Mouse (Mus musculus): ENCODE results near the gene Itpr1. TPM values are rescaled to one million over a fixed set of nuclear protein-coding genes. Genes with fewer than 3 reads are reported as not detected.
A peak's percentile ranks its signal among the peaks of the same experiment; 100 is the strongest.

Itpr1 gene
- polyA plus RNA-seq, 1 experiment: 68.2 TPM

DNA sequence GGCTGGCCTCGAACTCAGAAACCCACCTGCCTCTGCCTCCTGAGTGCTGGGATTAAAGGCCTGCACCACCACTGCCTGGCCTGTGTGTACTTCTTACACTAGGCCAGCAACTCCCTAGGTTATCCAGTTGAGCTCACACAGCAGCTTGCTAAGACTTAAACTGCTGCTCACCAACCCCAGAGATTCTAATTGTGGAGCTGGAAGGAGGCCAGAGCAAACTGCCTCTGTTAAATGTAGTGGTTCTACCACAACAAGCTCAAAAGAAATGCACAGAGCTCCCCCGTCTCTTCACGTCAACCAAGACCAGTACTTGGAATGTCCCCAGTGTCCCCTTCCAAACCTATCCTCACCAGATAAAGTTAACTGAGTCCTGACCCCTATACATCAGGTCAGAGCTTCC lies 38.7 kb upstream of the Itpr1 start:
- Histone ChIP-seq H3K36me3 (ENCODE audit: control insufficient read depth, insufficient read depth, low read length) (peaks cover 4% of the 10 kb centered on the region), H3K27me3 (replicated peaks; ENCODE audit: control insufficient read depth, insufficient read depth, low read length) (no peaks in the 10 kb centered on the region), H3K4me1 (ENCODE audit: control insufficient read depth, insufficient read depth, low read length) (no peaks in the 10 kb centered on the region), H3K4me3 (ENCODE audit: insufficient read depth, low read depth, low read length) (no peak overlapping the region), H3K27ac (ENCODE audit: insufficient read depth, low read depth, low read length) (no peak overlapping the region)
- TF ChIP-seq POLR2A (IDR thresholded peaks at IDR 0.05; ENCODE audit: low read depth, low read length) (no peak), CTCF (conservative IDR thresholded peaks at IDR 0.05; ENCODE audit: insufficient read depth, insufficient read length, low read depth, low read length) (no peak)
- WGBS: 97% methylated on average over 3 of the region's 3 CpGs
- DNase-seq: no peak

DNA sequence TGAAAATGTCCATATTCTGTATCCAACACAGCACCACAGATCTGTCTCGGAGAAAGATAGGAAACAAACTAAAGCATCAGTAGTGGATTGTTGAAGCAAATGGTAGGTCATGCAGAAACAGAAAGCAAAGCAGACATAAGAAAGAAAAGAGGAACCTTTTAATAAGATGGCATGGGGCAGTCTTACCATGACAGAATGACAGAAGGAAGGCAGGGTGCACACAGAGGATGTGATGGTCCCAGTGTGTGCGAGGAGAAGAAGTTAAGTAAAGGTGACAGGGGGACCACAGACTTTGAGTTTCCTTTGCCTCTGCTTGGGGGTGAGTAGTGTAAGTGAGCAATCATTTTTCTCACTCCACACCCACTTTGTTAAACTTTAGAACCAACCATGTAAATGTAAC lies 33.8 kb upstream of the Itpr1 start:
- no peak for DNase-seq
- WGBS: 92% methylated on average over 2 of the region's 2 CpGs
- Histone ChIP-seq H3K4me1 (ENCODE audit: control insufficient read depth, insufficient read depth, low read length) (no peaks in the 10 kb centered on the region), H3K27me3 (replicated peaks; ENCODE audit: control insufficient read depth, insufficient read depth, low read length) (no peaks in the 10 kb centered on the region), H3K27ac (ENCODE audit: insufficient read depth, low read depth, low read length) (no peak overlapping the region), H3K36me3 (ENCODE audit: control insufficient read depth, insufficient read depth, low read length) (no peaks in the 10 kb centered on the region), H3K4me3 (ENCODE audit: insufficient read depth, low read depth, low read length) (no peak overlapping the region)
- TF ChIP-seq POLR2A (IDR thresholded peaks at IDR 0.05; ENCODE audit: low read depth, low read length) (no peak), CTCF (conservative IDR thresholded peaks at IDR 0.05; ENCODE audit: insufficient read depth, insufficient read length, low read depth, low read length) (no peak)

DNA sequence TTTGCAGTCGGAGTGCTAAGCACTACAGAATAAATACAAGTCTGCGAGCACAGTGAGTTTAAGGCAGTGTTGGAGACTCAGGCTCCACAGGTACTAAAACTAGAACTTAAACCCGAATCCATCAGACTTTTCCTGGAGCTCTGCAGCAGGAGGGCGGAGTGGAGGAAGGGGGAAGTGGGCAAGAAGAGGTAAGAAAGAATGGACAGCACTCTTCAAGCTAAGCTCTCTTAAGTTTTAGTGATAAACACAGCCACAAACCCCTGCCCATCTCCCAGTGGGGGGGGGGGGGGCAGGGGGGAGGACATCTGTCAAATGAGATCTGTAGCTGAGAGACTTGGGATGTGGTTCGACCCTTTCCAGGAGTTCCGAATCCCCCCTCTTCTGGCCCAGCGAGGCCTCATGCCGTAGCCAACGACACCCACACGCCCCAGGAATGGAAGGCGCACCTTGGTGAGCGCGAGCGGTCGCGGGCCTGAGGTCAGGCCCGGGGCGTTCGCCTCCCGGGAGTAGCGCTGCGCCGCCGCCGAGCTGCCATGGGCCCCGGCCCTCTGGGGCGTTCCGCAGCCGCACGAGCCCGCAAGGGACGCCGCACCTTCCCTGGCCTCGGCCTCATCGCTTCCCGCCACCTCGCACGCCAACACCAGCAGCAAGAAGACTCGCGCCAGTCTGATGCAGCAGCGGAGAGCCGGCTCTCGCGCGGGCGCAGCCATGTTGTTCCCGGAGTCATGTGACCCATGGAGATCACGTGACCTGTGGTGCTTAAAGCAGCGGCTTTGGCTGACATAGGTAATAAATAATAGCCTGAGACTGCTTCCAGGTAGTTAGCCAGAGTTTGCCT lies 27.8 kb upstream of the Itpr1 start, which contains the start of gene Sumf1:
Gene Sumf1 (minus strand): TSS at position 736 of the 838 bp plus-strand sequence.
- TF ChIP-seq CTCF (conservative IDR thresholded peaks at IDR 0.05; ENCODE audit: insufficient read depth, insufficient read length, low read depth, low read length) (no peak), POLR2A (IDR thresholded peaks at IDR 0.05; ENCODE audit: low read depth, low read length) (peak; percentile 7)
- H3K4me3 ChIP-seq (ENCODE audit: insufficient read depth, low read depth, low read length): peak within 1 kb of the TSS; percentile 68
- H3K4me1 ChIP-seq (ENCODE audit: control insufficient read depth, insufficient read depth, low read length): peaks cover 2% of the 10 kb centered on the region; the same call in 1 of the 2 replicates
- peak within 1 kb of the TSS; percentile 65; the same call in 1 of the 2 replicates for H3K27ac ChIP-seq (ENCODE audit: insufficient read depth, low read depth, low read length)
- WGBS: 4% methylated on average over 49 of the region's 49 CpGs
- peak; percentile 96 for DNase-seq
- no peaks in the 10 kb centered on the region for H3K36me3 ChIP-seq (ENCODE audit: control insufficient read depth, insufficient read depth, low read length)
- H3K27me3 ChIP-seq (replicated peaks; ENCODE audit: control insufficient read depth, insufficient read depth, low read length): no peaks in the 10 kb centered on the region

DNA sequence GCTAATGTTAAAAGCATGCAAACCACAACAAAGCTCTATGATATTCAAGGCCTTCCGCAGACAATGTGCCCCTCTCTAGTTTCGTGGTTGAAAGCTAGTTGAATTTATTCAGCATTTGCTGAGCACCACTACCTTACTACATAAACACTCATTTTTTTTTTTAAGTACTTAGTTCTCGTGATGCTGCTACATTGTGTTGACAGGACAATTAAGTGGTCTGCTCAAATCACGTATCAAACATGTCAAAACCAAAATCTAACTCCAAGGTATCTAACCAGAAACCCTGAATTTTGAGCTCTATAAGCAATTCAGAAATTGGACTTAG lies 27.2 kb upstream of the Itpr1 start:
- Histone ChIP-seq H3K27me3 (replicated peaks; ENCODE audit: control insufficient read depth, insufficient read depth, low read length) (no peaks in the 10 kb centered on the region), H3K36me3 (ENCODE audit: control insufficient read depth, insufficient read depth, low read length) (no peaks in the 10 kb centered on the region), H3K4me1 (ENCODE audit: control insufficient read depth, insufficient read depth, low read length) (peaks cover 2% of the 10 kb centered on the region; the same call in 1 of the 2 replicates), H3K4me3 (ENCODE audit: insufficient read depth, low read depth, low read length) (peak overlapping the region; percentile 68), H3K27ac (ENCODE audit: insufficient read depth, low read depth, low read length) (peak overlapping the region; percentile 65; the same call in 1 of the 2 replicates)
- 3% methylated on average over 4 of the region's 4 CpGs for WGBS
- DNase-seq: no peak
- TF ChIP-seq POLR2A (IDR thresholded peaks at IDR 0.05; ENCODE audit: low read depth, low read length): no peak
- TF ChIP-seq CTCF (conservative IDR thresholded peaks at IDR 0.05; ENCODE audit: insufficient read depth, insufficient read length, low read depth, low read length): no peak

DNA sequence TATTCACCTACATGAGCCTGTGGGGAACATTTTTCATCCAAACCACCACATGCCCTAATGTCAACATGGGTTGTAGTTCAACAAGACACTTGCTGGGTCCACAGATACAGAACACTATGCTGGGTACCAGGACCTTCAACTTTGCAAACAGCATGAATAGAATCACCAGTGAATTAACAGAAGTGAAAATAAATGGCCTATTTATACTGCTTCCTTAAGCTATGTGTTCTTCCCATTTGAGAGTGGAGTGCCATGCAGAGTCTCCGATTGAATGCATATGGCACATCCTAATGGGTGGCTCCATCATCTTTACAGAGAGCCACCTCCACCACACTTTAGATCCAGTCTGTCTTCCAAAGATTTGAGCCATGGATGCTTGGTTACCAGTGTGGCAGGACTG lies 22.2 kb upstream of the Itpr1 start:
- no peaks in the 10 kb centered on the region for H3K36me3 ChIP-seq (ENCODE audit: control insufficient read depth, insufficient read depth, low read length)
- no peak overlapping the region for H3K4me3 ChIP-seq (ENCODE audit: insufficient read depth, low read depth, low read length)
- H3K27ac ChIP-seq (ENCODE audit: insufficient read depth, low read depth, low read length): no peak overlapping the region
- DNase-seq: no peak
- H3K27me3 ChIP-seq (replicated peaks; ENCODE audit: control insufficient read depth, insufficient read depth, low read length): no peaks in the 10 kb centered on the region
- WGBS: 93% methylated on average over 1 of the region's 1 CpGs
- TF ChIP-seq POLR2A (IDR thresholded peaks at IDR 0.05; ENCODE audit: low read depth, low read length) (no peak), CTCF (conservative IDR thresholded peaks at IDR 0.05; ENCODE audit: insufficient read depth, insufficient read length, low read depth, low read length) (no peak)
- H3K4me1 ChIP-seq (ENCODE audit: control insufficient read depth, insufficient read depth, low read length): no peaks in the 10 kb centered on the region

DNA sequence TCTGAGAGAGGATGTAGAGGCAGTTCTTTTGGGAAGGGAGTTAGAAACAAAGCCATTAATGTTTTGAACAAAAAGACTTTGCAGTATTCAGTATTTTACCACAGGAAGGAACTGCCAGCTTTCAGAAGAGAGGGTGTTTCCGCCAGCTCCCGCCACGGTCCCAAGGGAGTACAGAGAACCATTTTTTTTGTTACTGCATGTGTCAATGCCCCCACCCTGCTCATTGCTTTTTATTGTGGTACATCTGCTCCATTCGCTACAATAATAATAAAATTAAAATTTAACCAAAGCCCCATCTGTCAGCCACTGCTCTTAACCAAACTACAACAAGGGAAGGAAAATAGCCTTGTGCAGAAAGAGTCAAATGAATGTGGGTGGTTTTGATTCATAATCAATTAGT lies 20.3 kb upstream of the Itpr1 start:
- no peaks in the 10 kb centered on the region for H3K27me3 ChIP-seq (replicated peaks; ENCODE audit: control insufficient read depth, insufficient read depth, low read length)
- H3K4me3 ChIP-seq (ENCODE audit: insufficient read depth, low read depth, low read length): no peak overlapping the region
- peak; percentile 35 for DNase-seq
- no peaks in the 10 kb centered on the region for H3K36me3 ChIP-seq (ENCODE audit: control insufficient read depth, insufficient read depth, low read length)
- 58% methylated on average over 4 of the region's 4 CpGs for WGBS
- H3K4me1 ChIP-seq (ENCODE audit: control insufficient read depth, insufficient read depth, low read length): no peaks in the 10 kb centered on the region
- TF ChIP-seq POLR2A (IDR thresholded peaks at IDR 0.05; ENCODE audit: low read depth, low read length) (no peak), CTCF (conservative IDR thresholded peaks at IDR 0.05; ENCODE audit: insufficient read depth, insufficient read length, low read depth, low read length) (no peak)
- H3K27ac ChIP-seq (ENCODE audit: insufficient read depth, low read depth, low read length): no peak overlapping the region

DNA sequence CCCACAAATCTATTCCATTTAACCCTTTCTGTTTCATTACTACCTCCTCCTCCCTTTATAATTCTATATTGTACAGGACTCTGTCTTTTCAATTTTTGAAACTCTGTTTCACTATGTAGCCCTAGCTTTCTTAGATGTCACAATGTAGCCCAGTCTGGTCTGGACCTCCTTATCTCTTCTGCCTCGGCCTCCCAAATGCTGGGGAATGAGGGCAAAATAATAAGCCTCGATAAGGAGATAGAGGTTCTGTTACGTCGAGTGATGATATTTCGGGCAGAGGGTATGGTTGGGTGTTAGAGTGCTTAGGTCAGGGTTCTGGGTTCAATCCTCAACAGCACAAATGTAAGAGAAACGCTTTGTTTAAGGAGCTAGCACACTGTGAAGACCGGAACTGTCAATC lies 16.2 kb upstream of the Itpr1 start:
- no peak overlapping the region for H3K27ac ChIP-seq (ENCODE audit: insufficient read depth, low read depth, low read length)
- H3K27me3 ChIP-seq (replicated peaks; ENCODE audit: control insufficient read depth, insufficient read depth, low read length): no peaks in the 10 kb centered on the region

More for the DNA sequence above, 16.2 kb upstream of the Itpr1 start:
- Histone ChIP-seq H3K36me3 (ENCODE audit: control insufficient read depth, insufficient read depth, low read length) (no peaks in the 10 kb centered on the region), H3K4me1 (ENCODE audit: control insufficient read depth, insufficient read depth, low read length) (peaks cover 8% of the 10 kb centered on the region; the same call in 1 of the 2 replicates), H3K4me3 (ENCODE audit: insufficient read depth, low read depth, low read length) (no peak overlapping the region)
- no peak for DNase-seq
- WGBS: 79% methylated on average over 7 of the region's 7 CpGs
- TF ChIP-seq CTCF (conservative IDR thresholded peaks at IDR 0.05; ENCODE audit: insufficient read depth, insufficient read length, low read depth, low read length) (no peak), POLR2A (IDR thresholded peaks at IDR 0.05; ENCODE audit: low read depth, low read length) (no peak)
